Mouse (Mus musculus) spleen, postnatal 0 days (tissue): Measurements from ENCODE around the gene Gm21149. TPM values are rescaled to one million over a fixed set of nuclear protein-coding genes. Genes with fewer than 3 reads are reported as not detected.

Source experiments
- polyA plus RNA-seq: library from polyadenylated mRNA; unstranded; fragments of >200 nt; fragmentation: Nextera tagmentation; extraction: Ambion mirVana; gene quantifications from 2 replicates; pipeline ENCODE4 v1.2.1, GENCODE M21; 2015

Gene Gm21149
- polyA plus RNA-seq = not detected in 2 replicates

GRCm38 (mm10) chr5:15476423-15476822, at the start of gene Gm21149:
Gene Gm21149, minus strand, starts transcription at chr5:15476523.

Other genes with a start within 250 kb of the Gm21149 start
- gene Gm21190, start 52.7 kb upstream of the Gm21149 start, polyA plus RNA-seq = not detected in 2 replicates
- not detected in 2 replicates for gene Gm21083, start 100.8 kb upstream of the Gm21149 start, polyA plus RNA-seq
- not detected in 2 replicates for gene Speer4d, start 142.5 kb upstream of the Gm21149 start, polyA plus RNA-seq
- gene 4930572O03Rik, start 180.5 kb upstream of the Gm21149 start, polyA plus RNA-seq = not detected in 2 replicates
- gene Speer4c, start 237.7 kb upstream of the Gm21149 start, polyA plus RNA-seq = not detected in 2 replicates